Mouse (Mus musculus) cerebellum, adult 2 months (tissue): ENCODE data around the gene 6430531B16Rik.

Experiments used
- CTCF ChIP-seq: fragments of 200-500 bp; IDR thresholded peaks from 2 replicates; pipeline ENCODE4 v1.5.1; 2011; ENCODE audit warnings: low read depth, mild to moderate bottlenecking, control low read depth, low read length, moderate library complexity, borderline replicate concordance; ENCODE audit not compliant: insufficient read depth
- POLR2A ChIP-seq: fragments of 200-500 bp; IDR thresholded peaks from 2 replicates; pipeline ENCODE4 v1.6.1; 2011; ENCODE audit warnings: low read length, control low read depth, borderline replicate concordance; ENCODE audit not compliant: insufficient read depth

GRCm38 (mm10) chr7:140006861-140007611 is 28.5 kb upstream of the 6430531B16Rik start:
- TF ChIP-seq CTCF: no peak
- TF ChIP-seq POLR2A: no peak
